Mouse (Mus musculus) gastrocnemius, adult 2 months (tissue): ENCODE results near the gene Fzd7. TPM values are rescaled to one million over a fixed set of nuclear protein-coding genes. Genes with fewer than 3 reads are reported as not detected.
A peak's percentile ranks its signal among the peaks of the same experiment; 100 is the strongest.

Experiments
- DNase-seq: peaks from one replicate; pipeline ENCODE4 v3.0.0; 2022
- H3K27ac ChIP-seq: fragments of 200-600 bp; 2 replicates; pipeline ENCODE4 v1.8.1; 2022; ENCODE audit warnings: mild to moderate bottlenecking
- H3K4me3 ChIP-seq: fragments of 200-600 bp; 2 replicates; pipeline ENCODE4 v1.8.1; 2022; ENCODE audit warnings: mild to moderate bottlenecking, moderate library complexity
- CTCF ChIP-seq: fragments of 200-600 bp; IDR thresholded peaks from 2 replicates; pipeline ENCODE4 v1.8.1; 2022; ENCODE audit warnings: antibody characterized with exemption, mild to moderate bottlenecking, moderate library complexity
- intact Hi-C: fragments of 180-260 bp; cut with DNase I; formaldehyde crosslinking; loops from one replicate; pipeline ENCODE4 v1.15.1; 2025
- total RNA-seq, 2 experiments: library from RNA; stranded (reverse); gene quantifications; 2 replicates each; pipeline ENCODE4 v1.2.3; 2021

Fzd7 gene
- total RNA-seq, 2 experiments from 2014 or later: 21.6 to 42.4 TPM

GRCm38 (mm10) chr1:59449423-59449822, 32.8 kb upstream of the Fzd7 start:
- intact Hi-C loops: no loop called here
- Histone ChIP-seq H3K4me3 (peak overlapping the region; percentile 38), H3K27ac (peak overlapping the region; percentile 8; the same call in 1 of the 2 replicates)
- DNase-seq: no peak
- no peak for TF ChIP-seq CTCF

- Histone ChIP-seq H3K27ac (no peak overlapping the region), H3K4me3 (no peak overlapping the region)
- DNase-seq: no peak
- TF ChIP-seq CTCF: no peak
- intact Hi-C loops: no loop called here
Measured at GRCm38 (mm10) chr1:59450896-59451295, 31.3 kb upstream of the Fzd7 start.

GRCm38 (mm10) chr1:59451584-59451983, 30.6 kb upstream of the Fzd7 start:
- no peak for TF ChIP-seq CTCF
- intact Hi-C loops: no loop called here
- DNase-seq: no peak

DNA sequence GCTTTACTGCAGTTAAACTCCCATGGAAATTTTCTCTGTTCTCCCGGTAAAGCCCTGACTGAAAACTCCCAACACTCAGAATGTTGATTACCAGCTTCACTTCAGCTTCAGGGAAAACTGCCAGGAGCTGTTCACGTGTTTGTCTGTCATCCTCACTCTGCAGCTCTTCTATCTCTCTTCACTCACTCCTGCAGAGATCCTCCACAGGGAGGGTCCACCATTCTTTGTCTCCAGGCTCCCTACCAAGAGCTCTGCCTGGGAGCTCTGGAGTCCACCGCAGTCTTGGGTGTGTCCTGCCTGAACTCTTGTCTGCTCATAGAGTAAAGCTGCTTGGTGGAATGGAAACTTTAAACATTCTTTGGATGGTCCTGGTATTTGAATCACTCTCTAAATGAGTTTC, 25.4 kb upstream of the Fzd7 start:
- intact Hi-C loops: no loop called here
- peak; percentile 36 for DNase-seq
- no peak for TF ChIP-seq CTCF
- no peak overlapping the region for H3K4me3 ChIP-seq
- H3K27ac ChIP-seq: peak overlapping the region; percentile 69

More at GRCm38 (mm10) chr1:59451584-59451983, 30.6 kb upstream of the Fzd7 start:
- H3K27ac ChIP-seq: no peak overlapping the region
- H3K4me3 ChIP-seq: no peak overlapping the region

DNA sequence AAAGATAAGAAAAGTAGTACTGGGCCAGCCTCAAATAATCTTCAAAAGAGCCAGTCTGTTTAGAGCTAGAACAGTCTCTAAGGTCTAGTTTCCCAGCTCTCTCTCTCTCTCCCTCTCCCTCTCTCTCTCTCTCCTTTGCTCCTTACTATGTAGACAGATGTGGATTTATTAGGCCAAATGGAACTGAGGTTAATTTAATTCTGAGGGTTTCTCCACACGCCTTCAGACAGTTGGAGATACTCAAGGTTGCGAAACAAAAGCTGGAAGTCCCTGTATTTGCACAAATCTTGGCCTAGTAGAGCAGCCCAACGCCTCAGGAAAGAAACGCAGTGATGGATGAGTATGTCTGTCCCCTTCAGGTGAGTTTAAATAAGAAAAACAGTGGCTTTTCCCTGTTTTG, 24.4 kb upstream of the Fzd7 start:
- DNase-seq: no peak
- Histone ChIP-seq H3K27ac (peak overlapping the region; percentile 69), H3K4me3 (no peak overlapping the region)
- TF ChIP-seq CTCF: no peak
- intact Hi-C loops: no loop called here

GRCm38 (mm10) chr1:59458886-59459285, 23.3 kb upstream of the Fzd7 start:
- intact Hi-C loops: no loop called here
- H3K4me3 ChIP-seq: peak overlapping the region; percentile 55
- TF ChIP-seq CTCF: no peak
- peak overlapping the region; percentile 85 for H3K27ac ChIP-seq
- DNase-seq: peak; percentile 83

- no peak for DNase-seq
- intact Hi-C loops: no loop called here
- peak overlapping the region; percentile 24; the same call in 1 of the 2 replicates for H3K27ac ChIP-seq
- no peak overlapping the region for H3K4me3 ChIP-seq
- TF ChIP-seq CTCF: no peak
Measured at GRCm38 (mm10) chr1:59464696-59465639, 17.3 kb upstream of the Fzd7 start.

- no peak for TF ChIP-seq CTCF
- intact Hi-C loops: no loop called here
- DNase-seq: no peak
- H3K27ac ChIP-seq: peak overlapping the region; percentile 24; the same call in 1 of the 2 replicates
- H3K4me3 ChIP-seq: no peak overlapping the region
Measured at GRCm38 (mm10) chr1:59465640-59466008, 16.6 kb upstream of the Fzd7 start.

DNA sequence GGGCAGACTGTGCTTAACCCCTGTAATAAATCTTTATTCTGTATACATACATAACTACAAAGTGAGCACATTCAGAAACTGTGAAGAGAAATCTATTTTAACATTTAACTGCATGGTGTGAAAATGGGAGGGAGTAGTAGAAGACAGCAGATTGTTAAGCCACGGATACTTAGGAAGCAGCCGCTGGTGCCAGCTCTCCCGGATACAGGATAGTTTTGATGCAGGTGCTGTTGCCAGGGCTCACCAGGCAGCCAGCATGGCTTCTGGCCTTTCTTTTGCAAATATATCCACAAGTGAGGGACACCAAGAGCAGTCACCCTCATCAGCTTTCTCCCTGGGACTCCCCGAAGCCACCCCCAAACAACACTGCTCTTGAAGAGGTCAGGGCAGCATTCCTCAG, 13.1 kb upstream of the Fzd7 start:
- intact Hi-C loops: no loop called here
- Histone ChIP-seq H3K27ac (no peak overlapping the region), H3K4me3 (no peak overlapping the region)
- no peak for DNase-seq
- TF ChIP-seq CTCF: no peak

- Histone ChIP-seq H3K4me3 (no peak overlapping the region), H3K27ac (no peak overlapping the region; the same call in 1 of the 2 replicates)
- TF ChIP-seq CTCF: no peak
- intact Hi-C loops: no loop called here
- no peak for DNase-seq
Measured at GRCm38 (mm10) chr1:59470766-59471165, 11.5 kb upstream of the Fzd7 start.

DNA sequence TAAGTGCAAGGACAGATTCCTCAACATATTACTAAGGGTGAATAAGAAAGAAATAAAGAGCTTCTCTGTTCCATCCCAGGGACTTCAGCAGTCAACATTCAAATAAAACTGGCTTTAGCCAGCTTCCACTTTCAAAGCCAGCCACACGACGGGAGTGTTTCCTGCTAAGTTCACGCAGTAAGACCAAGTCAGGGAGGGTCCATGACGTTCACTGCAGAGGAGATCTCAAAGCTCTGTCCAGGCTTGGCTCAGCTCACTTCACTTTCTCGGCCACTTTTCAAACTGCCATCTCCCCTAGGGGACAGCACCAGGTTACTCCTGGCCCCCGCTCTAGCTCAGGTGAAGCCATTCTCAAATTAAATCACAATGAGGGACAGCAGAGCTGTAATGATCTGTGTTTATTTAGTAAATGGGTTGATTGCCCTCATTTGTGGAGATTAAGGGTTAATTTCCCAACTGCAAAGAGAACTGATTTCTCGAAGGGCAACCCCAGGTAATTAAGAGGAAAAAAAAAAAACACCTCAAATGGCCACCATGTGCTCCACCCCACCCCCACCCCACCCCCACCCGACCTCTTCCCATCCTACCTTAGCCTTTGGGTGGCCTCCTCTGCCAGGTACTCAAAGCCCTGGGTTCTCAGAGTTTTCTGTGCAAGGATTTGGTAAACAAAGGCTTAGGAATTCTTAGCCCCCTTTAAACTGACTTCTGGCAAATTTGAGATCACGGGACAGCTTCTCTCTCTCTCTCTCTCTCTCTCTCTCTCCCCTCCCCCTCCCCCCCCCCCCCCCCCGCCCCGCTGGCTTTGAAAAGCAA, 9.7 kb upstream of the Fzd7 start:
- TF ChIP-seq CTCF: no peak
- Histone ChIP-seq H3K4me3 (no peak overlapping the region), H3K27ac (no peak overlapping the region; the same call in 1 of the 2 replicates)
- intact Hi-C loops: no loop called here
- no peak for DNase-seq

DNA sequence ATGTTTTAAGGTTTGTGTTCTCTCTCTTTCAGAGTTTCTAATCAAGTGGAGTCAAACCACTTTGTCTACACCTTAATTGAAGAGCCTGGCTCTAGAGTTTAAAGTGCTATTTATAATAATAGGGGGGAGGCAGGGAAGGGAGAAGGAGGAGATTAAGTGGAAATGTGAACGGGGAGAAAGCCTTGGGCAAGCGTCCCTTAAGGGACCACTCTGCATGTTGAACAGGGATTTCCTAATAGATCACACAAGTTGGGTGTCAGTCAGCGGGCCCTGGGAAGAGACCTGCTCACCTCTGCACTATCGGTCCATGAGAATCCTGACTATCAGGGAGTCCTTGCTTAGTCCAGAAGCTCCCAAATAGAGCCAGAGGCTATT, 9.1 kb upstream of the Fzd7 start:
- no peak for TF ChIP-seq CTCF
- Histone ChIP-seq H3K4me3 (no peak overlapping the region), H3K27ac (no peak overlapping the region)
- intact Hi-C loops: no loop called here
- DNase-seq: no peak

DNA sequence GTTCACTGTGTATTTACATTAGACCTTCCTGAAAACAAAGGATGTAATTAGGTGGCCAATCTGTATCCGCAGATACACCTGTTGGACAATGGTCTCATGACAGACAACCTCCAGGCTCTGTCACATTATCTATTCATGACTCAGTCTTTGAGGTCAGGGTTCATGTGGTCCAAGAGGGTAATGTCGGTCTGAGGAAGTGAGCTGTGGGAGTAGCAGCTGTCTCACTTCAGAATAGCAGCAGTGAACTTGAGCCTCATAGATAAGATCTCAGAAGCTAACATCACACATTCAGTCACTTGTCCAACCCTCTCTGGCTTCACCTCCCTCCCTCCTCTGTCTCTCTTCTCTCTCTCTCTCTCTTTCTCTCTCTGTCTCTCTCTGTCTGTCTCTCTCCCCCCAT, 6.6 kb upstream of the Fzd7 start:
- intact Hi-C loops: loop anchor here (5.0 kb wide), 1 partner anchor 63 kb away; no protein-coding TSS in a partner anchor

More for the DNA sequence above, 6.6 kb upstream of the Fzd7 start:
- H3K4me3 ChIP-seq: no peak overlapping the region
- no peak for TF ChIP-seq CTCF
- no peak for DNase-seq
- H3K27ac ChIP-seq: no peak overlapping the region
